Mouse (Mus musculus): ENCODE measurements around the gene Ttc30a1.

Gene Ttc30a1

DNA sequence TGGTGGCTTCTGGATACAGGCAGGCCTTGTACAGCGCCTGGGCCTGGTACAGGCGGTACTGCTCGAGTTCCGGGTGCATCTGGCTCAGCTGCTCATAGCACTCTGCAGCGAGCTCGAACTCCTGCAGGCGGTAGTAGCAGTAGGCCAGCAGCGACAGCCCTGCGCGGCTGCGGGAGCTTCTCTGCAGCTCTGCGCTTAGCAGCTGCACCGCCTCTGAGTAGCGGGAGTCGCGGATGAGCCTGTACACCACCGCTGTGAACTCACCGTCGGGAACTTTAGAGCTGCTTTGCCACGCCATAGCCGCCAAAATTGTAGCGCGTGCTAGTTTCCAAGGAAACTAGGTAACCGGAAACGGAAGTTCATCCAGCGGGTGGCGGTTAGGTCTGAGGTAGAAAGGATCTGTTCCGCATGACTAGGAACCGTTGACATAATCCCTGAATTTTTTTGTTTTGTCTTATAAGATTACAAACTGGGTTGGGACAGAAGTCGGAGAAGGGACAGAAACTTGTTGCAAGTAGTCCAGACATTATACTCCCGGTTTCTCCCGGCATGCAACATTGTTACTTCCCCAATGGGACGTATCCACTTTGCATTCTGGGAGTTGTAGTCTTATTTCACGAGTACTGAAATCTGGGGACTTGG, at the start of gene Ttc30a1:
TSS of gene Ttc30a1 (minus strand) at position 528 of the 642 bp plus-strand sequence.
- DNase-seq = peak; percentile 78

DNA sequence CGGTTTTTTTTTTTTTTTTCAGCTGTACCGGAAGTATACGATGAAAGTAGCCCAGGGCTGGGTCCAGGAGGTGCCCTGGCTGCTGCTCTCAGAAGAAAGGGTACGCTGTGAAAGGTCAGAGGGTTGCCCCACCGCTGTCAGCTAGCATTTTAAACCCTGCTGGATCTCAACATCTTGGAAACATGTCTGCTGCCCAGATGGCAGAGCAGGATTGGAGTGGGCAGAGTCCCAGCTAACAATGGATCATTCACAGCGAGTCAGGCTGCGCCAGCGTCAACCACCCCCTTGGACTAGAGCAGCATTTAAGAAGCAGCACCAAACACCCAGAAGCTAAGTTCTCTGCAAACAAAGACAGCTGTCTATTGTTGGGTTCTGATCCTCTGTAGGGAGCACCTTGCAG, 48.3 kb upstream of the Ttc30a1 start:
- DNase-seq = peak; percentile 52

- peak; percentile 39 for DNase-seq
These were observed 47.5 kb upstream of the Ttc30a1 start for GRCm38 (mm10) chr2:76029081-76029901.

GRCm38 (mm10) chr2:76016890-76017289, 35.1 kb upstream of the Ttc30a1 start:
- DNase-seq = no peak

- DNase-seq = no peak
These were observed 34.4 kb upstream of the Ttc30a1 start for GRCm38 (mm10) chr2:76016136-76016535.

DNA sequence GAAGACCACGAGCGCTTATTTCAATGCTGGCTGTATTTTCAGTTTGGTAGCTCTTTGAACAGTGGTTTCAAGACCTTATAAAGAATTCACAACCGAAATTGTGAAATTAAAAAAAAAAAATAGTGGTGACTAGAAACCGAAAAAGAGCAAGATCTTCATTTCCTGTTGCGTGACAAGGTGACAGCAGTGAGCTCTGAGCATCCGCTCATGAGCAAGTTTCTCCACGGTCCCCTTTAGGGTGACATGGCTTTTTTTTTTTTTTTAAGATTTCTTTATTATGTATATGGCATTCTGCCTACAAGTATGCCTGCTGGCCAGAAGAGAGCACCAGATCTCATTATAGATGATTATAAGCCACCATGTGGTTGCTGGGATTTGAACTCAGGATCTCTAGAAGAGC, 33.7 kb upstream of the Ttc30a1 start:
- DNase-seq = no peak

DNA sequence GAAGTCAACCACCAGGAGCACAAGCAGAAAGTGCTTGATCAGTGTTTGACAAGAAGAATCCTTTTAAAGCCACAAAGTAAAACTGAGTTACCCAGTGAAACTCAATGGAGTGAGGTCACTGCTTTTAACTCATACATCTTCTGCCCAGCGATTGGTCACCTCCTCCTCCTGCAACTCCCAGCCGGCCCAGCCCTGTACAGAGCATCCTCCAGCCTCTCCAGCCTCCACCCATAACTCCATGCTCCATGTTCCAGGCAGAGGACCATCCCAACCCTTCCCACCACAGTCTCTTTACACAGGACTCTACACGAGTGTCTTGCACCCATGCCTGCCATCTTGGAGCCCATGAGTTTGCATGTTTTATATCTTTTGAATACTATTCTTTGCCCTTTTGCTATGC, 32.9 kb upstream of the Ttc30a1 start:
- DNase-seq = no peak

GRCm38 (mm10) chr2:76006194-76006593, 24.4 kb upstream of the Ttc30a1 start:
- no peak for DNase-seq

DNA sequence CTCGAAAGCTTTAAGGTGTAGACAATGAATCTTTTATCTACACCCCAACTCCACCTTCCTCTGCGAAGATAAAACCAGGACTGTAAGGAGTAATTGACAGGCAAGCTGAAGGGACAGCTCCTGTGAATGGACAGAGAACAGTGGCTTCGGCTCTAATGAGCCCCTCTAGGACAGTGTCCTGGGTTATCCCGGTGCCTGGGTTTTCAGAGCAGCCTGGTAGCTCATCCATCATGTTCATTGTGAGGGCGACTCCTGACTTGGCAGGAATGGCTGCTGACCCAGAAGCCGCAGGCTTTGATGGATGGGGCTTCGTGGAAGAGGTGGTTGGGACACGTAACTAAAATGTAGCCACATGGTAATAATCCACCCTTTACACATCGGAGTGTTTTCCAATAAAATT, 21.1 kb upstream of the Ttc30a1 start:
- DNase-seq = no peak

GRCm38 (mm10) chr2:76001392-76001791, 19.6 kb upstream of the Ttc30a1 start:
- peak; percentile 32 for DNase-seq

DNA sequence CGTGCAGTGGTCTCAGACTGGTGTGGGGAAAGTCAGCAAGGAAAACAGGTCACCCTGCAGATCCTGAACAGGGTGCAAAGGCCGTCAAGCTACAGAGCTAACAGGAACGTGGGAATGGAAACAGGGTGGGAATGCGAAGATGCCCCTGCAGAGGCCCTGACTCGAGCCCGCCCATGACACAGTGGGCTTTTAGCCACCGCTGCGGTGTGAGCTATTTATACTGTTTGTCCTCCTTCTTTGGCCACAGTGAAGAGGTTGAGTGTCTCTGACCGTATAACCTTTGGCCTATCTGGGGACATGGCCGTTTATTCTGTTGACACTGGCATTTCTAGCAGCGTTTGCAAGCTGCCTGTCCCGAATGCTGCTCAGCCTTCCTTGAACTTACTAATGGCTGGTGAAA, 17.9 kb upstream of the Ttc30a1 start:
- no peak for DNase-seq

DNA sequence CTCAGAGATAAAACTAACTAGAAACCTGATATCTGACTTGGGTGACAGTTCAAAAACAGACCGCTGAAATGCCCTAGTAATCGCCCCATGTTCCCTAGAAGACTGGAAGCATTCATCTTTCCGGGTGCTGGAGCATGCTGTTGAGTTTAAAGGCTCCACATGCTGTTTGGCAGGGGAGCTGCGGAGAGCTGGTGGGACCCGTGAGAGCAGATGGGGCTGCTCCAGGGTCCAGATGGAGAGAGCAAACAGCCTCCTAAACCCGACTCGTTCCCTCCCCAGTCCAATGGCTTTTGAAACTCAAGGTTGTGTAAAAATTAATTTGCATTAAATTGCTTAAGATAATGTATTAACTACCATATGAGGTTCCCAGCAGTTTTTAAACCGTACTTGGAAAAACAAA, 16.9 kb upstream of the Ttc30a1 start:
- DNase-seq = peak; percentile 29

- DNase-seq = no peak
These were observed 16.0 kb upstream of the Ttc30a1 start for GRCm38 (mm10) chr2:75997726-75998125.

GRCm38 (mm10) chr2:75994841-75995240, 13.1 kb upstream of the Ttc30a1 start:
- DNase-seq = no peak

GRCm38 (mm10) chr2:75991581-75992205, 9.9 kb upstream of the Ttc30a1 start:
- DNase-seq = no peak

- DNase-seq = peak; percentile 42
These were observed 9.2 kb upstream of the Ttc30a1 start for GRCm38 (mm10) chr2:75990885-75991539.

GRCm38 (mm10) chr2:75989694-75990093, 7.9 kb upstream of the Ttc30a1 start:
- no peak for DNase-seq

GRCm38 (mm10) chr2:75988779-75989363, 7.1 kb upstream of the Ttc30a1 start:
- no peak for DNase-seq

- no peak for DNase-seq
These were observed 6.6 kb upstream of the Ttc30a1 start for GRCm38 (mm10) chr2:75988378-75988777.

DNA sequence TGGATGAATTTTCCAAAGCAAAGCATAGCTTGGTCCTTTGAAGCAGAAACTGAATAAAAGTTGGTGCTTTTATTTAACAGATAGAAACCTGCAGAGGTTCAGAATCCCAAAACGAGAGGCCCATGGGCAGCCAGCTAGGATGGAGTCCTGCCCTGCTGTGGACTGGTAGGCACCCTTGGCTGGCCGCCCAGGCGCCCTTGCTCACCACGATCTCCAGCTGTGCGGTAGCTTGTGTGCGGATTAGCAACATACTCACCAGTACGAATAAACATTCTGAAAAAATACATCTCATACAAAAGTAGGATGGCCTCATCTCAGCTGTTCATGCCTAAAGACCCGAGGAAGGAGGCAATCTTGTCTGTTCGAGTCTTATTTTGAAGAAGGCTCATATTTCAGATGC, 6.0 kb upstream of the Ttc30a1 start:
- no peak for DNase-seq

DNA sequence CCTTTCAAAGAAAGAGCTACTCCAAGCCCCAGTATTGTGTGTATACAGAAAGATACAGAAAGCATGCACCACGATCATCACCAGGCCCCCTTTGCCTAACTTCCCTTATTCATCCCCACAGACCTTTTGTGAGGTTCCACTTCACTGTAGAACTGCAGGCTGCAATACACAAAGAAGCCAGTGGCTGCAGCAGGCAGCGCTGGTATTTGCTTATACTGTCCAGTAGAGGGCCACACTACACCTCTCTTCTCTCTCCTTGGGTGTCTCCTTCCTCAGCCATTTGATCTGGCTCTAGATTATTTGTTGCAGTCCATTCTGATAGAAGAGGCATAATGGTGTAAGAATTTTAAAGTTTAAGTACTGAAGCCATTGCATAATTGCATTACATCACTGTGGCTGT, 3.4 kb upstream of the Ttc30a1 start:
- DNase-seq = peak; percentile 54

DNA sequence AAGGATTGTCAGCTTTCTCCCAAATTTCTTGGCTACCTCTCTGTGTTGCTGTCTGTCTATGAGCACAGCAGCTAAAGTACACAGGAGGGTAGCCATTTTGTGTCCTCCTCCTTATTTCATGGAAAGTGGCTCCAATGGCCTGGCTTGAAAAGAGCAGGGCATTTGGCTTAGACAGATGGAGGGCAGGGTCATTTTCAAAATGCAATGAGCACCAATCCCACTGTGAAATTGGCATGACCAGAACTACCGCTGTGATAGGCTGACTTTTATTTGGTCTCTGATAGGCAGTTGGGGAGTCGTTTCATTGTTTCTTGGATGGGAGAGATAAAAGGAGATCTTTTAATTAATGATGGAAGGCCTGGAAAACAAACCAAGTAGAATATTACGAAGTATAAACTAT, 2.1 kb upstream of the Ttc30a1 start:
- no peak for DNase-seq

GRCm38 (mm10) chr2:75983091-75983490, 1.3 kb upstream of the Ttc30a1 start:
- no peak for DNase-seq

All from cerebellum, adult 8-10 months (tissue).